ENCODE assay signal across 8 mouse cellular contexts in the genomic region with DNA sequence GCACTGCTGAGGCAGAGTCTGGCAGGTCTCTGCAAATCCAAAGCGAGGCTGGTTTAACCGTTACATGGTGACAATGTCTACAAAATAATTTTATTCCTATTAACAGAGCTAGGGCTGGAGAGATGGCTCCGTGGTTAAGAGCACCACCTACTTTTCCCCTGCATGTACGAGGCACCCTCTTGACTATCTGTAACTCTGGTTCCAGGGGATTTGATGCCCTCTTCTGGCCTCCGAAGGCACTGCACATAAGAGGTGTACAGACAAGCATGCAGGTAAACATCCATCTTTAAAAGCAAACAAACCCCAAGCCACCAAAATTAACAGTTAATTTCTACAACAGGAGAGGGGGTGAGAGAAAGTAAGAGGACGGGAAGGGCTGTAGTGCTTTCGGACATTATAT. TPM values are rescaled to one million over a fixed set of nuclear protein-coding genes. Genes with fewer than 3 reads are reported as not detected.
DNase-seq lines count a peak whose midpoint lies in the region; ATAC-seq and TF ChIP-seq lines count a peak whose summit lies in the region.

No protein-coding gene starts in this region.

- peak; percentile 15 for DNase-seq in gastrocnemius, postnatal 10 days
- DNase-seq in gastrocnemius, adult 18-20 months (ENCODE audit: low spot score): no peak
- DNase-seq in embryonic facial prominence, embryonic 11.5 days (ENCODE audit: low spot score): peak; percentile 15
- DNase-seq in testis, postnatal 14 days (ENCODE audit: low spot score): peak; percentile 33
- no peak for DNase-seq in frontal cortex, postnatal 25 days (ENCODE audit: low spot score in 2 of 2)

- H3K4me3 ChIP-seq in ES-Bruce4 (ENCODE audit: low read depth, low read length): peak overlapping the region; percentile 99
- H3K4me3 ChIP-seq in embryonic facial prominence, embryonic 11.5 days (ENCODE audit: low read depth, low read length): peak overlapping the region; percentile 77
- peak overlapping the region; percentile 94; the same call in 1 of the 2 replicates for H3K4me3 ChIP-seq in intestine, postnatal 0 days (ENCODE audit: low read depth, low read length)

- no peaks in the 10 kb centered on the region for H3K27me3 ChIP-seq in ES-Bruce4 (ENCODE audit: control insufficient read depth, insufficient read depth, low read length, poor library complexity, severe bottlenecking)
- H3K27me3 ChIP-seq in embryonic facial prominence, embryonic 11.5 days (ENCODE audit: control insufficient read depth, insufficient read depth, low read length): no peaks in the 10 kb centered on the region
- no peaks in the 10 kb centered on the region for H3K27me3 ChIP-seq in intestine, postnatal 0 days (replicated peaks; ENCODE audit: control insufficient read depth, insufficient read depth, low read length)

- peaks cover 10% of the 10 kb centered on the region for H3K36me3 ChIP-seq in ES-Bruce4 (ENCODE audit: control insufficient read depth, insufficient read depth, low read length, poor library complexity, severe bottlenecking)
- no peaks in the 10 kb centered on the region for H3K36me3 ChIP-seq in embryonic facial prominence, embryonic 11.5 days (replicated peaks; ENCODE audit: control insufficient read depth, insufficient read depth, low read depth, low read length)
- H3K36me3 ChIP-seq in intestine, postnatal 0 days (ENCODE audit: control insufficient read depth, insufficient read depth): no peaks in the 10 kb centered on the region

- no peaks in the 10 kb centered on the region for H3K9me3 ChIP-seq in ES-Bruce4 (replicated peaks; ENCODE audit: control insufficient read depth, insufficient read depth, low read length, poor library complexity, severe bottlenecking)
- H3K9me3 ChIP-seq in embryonic facial prominence, embryonic 11.5 days (replicated peaks; ENCODE audit: control insufficient read depth, low read length): no peaks in the 10 kb centered on the region
- H3K9me3 ChIP-seq in intestine, postnatal 0 days (ENCODE audit: control insufficient read depth): no peaks in the 10 kb centered on the region

- no peak for ATAC-seq in embryonic facial prominence, embryonic 11.5 days (replicated peaks; ENCODE audit: insufficient number of reproducible peaks, low FRiP score, low TSS enrichment, low read depth)
- ATAC-seq in intestine, postnatal 0 days: no peak
- peak; percentile 23; the same call in 1 of the 2 replicates for ATAC-seq in megakaryocyte progenitor cell, adult 5-6 weeks (replicated peaks; ENCODE audit: poor library complexity)

- no peaks in the 10 kb centered on the region for H3K4me1 ChIP-seq in ES-Bruce4 (ENCODE audit: control insufficient read depth, insufficient read depth, low read length)
- peaks cover 5% of the 10 kb centered on the region; the same call in 1 of the 2 replicates for H3K4me1 ChIP-seq in embryonic facial prominence, embryonic 11.5 days (ENCODE audit: control insufficient read depth, insufficient read depth, low read length)
- no peaks in the 10 kb centered on the region for H3K4me1 ChIP-seq in intestine, postnatal 0 days (replicated peaks; ENCODE audit: control insufficient read depth, insufficient read depth, low read length)

- peak overlapping the region; percentile 64 for H3K4me2 ChIP-seq in embryonic facial prominence, embryonic 11.5 days (ENCODE audit: low read depth, low read length)
- H3K4me2 ChIP-seq in intestine, postnatal 0 days (replicated peaks; ENCODE audit: low read depth): peak overlapping the region; percentile 91

- WGBS in embryonic facial prominence, embryonic 11.5 days: 87% methylated on average over 7 of the region's 7 CpGs
- WGBS in intestine, postnatal 0 days: 71% methylated on average over 7 of the region's 7 CpGs

- no peak overlapping the region for H3K27ac ChIP-seq in ES-Bruce4 (ENCODE audit: insufficient read depth, low read length)
- no peak overlapping the region for H3K27ac ChIP-seq in embryonic facial prominence, embryonic 11.5 days (replicated peaks; ENCODE audit: low read depth, low read length)
- no peak overlapping the region for H3K27ac ChIP-seq in intestine, postnatal 0 days (ENCODE audit: low read depth, low read length)

- TF ChIP-seq EP300 in ES-Bruce4 (IDR thresholded peaks at IDR 0.05; ENCODE audit: insufficient read depth, low read depth, low read length): no peak

- TF ChIP-seq POLR2A in ES-Bruce4 (IDR thresholded peaks at IDR 0.05; ENCODE audit: insufficient read depth, low read length): no peak

- peak; percentile 27 for TF ChIP-seq CTCF in ES-Bruce4 (IDR thresholded peaks at IDR 0.05; ENCODE audit: low read depth, low read length)
- TF ChIP-seq CTCF in intestine, postnatal 0 days (IDR thresholded peaks at IDR 0.05; ENCODE audit: low read depth): peak; percentile 65

- no peak overlapping the region; the same call in 1 of the 2 replicates for H3K9ac ChIP-seq in ES-Bruce4 (ENCODE audit: low read depth, poor library complexity, severe bottlenecking)
- no peak overlapping the region for H3K9ac ChIP-seq in embryonic facial prominence, embryonic 11.5 days (replicated peaks; ENCODE audit: low read length)
- no peak overlapping the region for H3K9ac ChIP-seq in intestine, postnatal 0 days (ENCODE audit: low read depth, low read length)

RNA-seq across cellular contexts. Expression of a gene that starts 1.3 kb away (rescaled TPM):
- total RNA-seq in gastrocnemius, postnatal 10 days (2021): not detected
- total RNA-seq in gastrocnemius, adult 18-20 months (2021): not detected
- polyA plus RNA-seq in ES-Bruce4 (2011; ENCODE audit: insufficient read depth, insufficient read length, low read depth, missing spikeins): not detected in 2 replicates
- polyA plus RNA-seq in embryonic facial prominence, embryonic 11.5 days (2014; fragmentation: Nextera tagmentation; extraction: Ambion mirVana): not detected in 2 replicates
- polyA plus RNA-seq in intestine, postnatal 0 days (2015; fragmentation: Nextera tagmentation; extraction: Ambion mirVana): not detected in 2 replicates
- not detected in 2 replicates for total RNA-seq in megakaryocyte progenitor cell, adult 5-6 weeks (2015)
- total RNA-seq in megakaryocyte progenitor cell, adult 5-6 weeks (2017): not detected in 2 replicates

RNA-seq across cellular contexts. Expression of a gene that starts 1.3 kb away (rescaled TPM):
- 1 to 10 TPM; 6.7 to 7.4 TPM for total RNA-seq in gastrocnemius, postnatal 10 days (2021)
- 1 to 10 TPM; 8.2 to 9.7 TPM for total RNA-seq in gastrocnemius, adult 18-20 months (2021)
- 23.6 and 26.6 TPM in 2 replicates for polyA plus RNA-seq in ES-Bruce4 (2011; ENCODE audit: insufficient read depth, insufficient read length, low read depth, missing spikeins)
- 34.7 and 38.3 TPM in 2 replicates for polyA plus RNA-seq in embryonic facial prominence, embryonic 11.5 days (2014; fragmentation: Nextera tagmentation; extraction: Ambion mirVana)
- 16.5 and 17.0 TPM in 2 replicates for polyA plus RNA-seq in intestine, postnatal 0 days (2015; fragmentation: Nextera tagmentation; extraction: Ambion mirVana)
- 19.6 and 19.7 TPM in 2 replicates for total RNA-seq in megakaryocyte progenitor cell, adult 5-6 weeks (2015)
- 17.5 and 18.0 TPM in 2 replicates for total RNA-seq in megakaryocyte progenitor cell, adult 5-6 weeks (2017)

RNA-seq across cellular contexts. Expression of a gene that starts 1.5 kb away (rescaled TPM):
- total RNA-seq in gastrocnemius, postnatal 10 days (2021): 10 to 100 TPM; 15.2 to 17.7 TPM
- total RNA-seq in gastrocnemius, adult 18-20 months (2021): 10 to 100 TPM; 14.5 to 14.8 TPM
- polyA plus RNA-seq in ES-Bruce4 (2011; ENCODE audit: insufficient read depth, insufficient read length, low read depth, missing spikeins): 93.1 and 97.5 TPM in 2 replicates
- polyA plus RNA-seq in embryonic facial prominence, embryonic 11.5 days (2014; fragmentation: Nextera tagmentation; extraction: Ambion mirVana): 61.7 and 68.1 TPM in 2 replicates
- 16.3 and 16.5 TPM in 2 replicates for polyA plus RNA-seq in intestine, postnatal 0 days (2015; fragmentation: Nextera tagmentation; extraction: Ambion mirVana)
- total RNA-seq in megakaryocyte progenitor cell, adult 5-6 weeks (2015): 29.3 and 32.4 TPM in 2 replicates
- 47.7 and 55.2 TPM in 2 replicates for total RNA-seq in megakaryocyte progenitor cell, adult 5-6 weeks (2017)

RNA-seq across cellular contexts. Expression of a gene that starts 2.2 kb away (rescaled TPM):
- 1 to 10 TPM; 3.4 to 3.5 TPM for total RNA-seq in gastrocnemius, postnatal 10 days (2021)
- total RNA-seq in gastrocnemius, adult 18-20 months (2021): 1 to 10 TPM; 2.9 to 3.1 TPM
- polyA plus RNA-seq in ES-Bruce4 (2011; ENCODE audit: insufficient read depth, insufficient read length, low read depth, missing spikeins): 13.5 and 14.2 TPM in 2 replicates
- polyA plus RNA-seq in embryonic facial prominence, embryonic 11.5 days (2014; fragmentation: Nextera tagmentation; extraction: Ambion mirVana): 30.2 and 31.4 TPM in 2 replicates
- 13.1 TPM in 2 replicates for polyA plus RNA-seq in intestine, postnatal 0 days (2015; fragmentation: Nextera tagmentation; extraction: Ambion mirVana)
- total RNA-seq in megakaryocyte progenitor cell, adult 5-6 weeks (2015): 11.3 and 16.7 TPM in 2 replicates
- total RNA-seq in megakaryocyte progenitor cell, adult 5-6 weeks (2017): 10.2 and 11.4 TPM in 2 replicates

RNA-seq across cellular contexts. Expression of a gene that starts 12.7 kb away (rescaled TPM):
- 1 to 10 TPM; 2.3 to 2.7 TPM for total RNA-seq in gastrocnemius, postnatal 10 days (2021)
- 1 to 10 TPM; 1.9 to 5.1 TPM for total RNA-seq in gastrocnemius, adult 18-20 months (2021)
- 6.3 TPM in 2 replicates for polyA plus RNA-seq in ES-Bruce4 (2011; ENCODE audit: insufficient read depth, insufficient read length, low read depth, missing spikeins)
- polyA plus RNA-seq in embryonic facial prominence, embryonic 11.5 days (2014; fragmentation: Nextera tagmentation; extraction: Ambion mirVana): 10.1 and 10.9 TPM in 2 replicates
- polyA plus RNA-seq in intestine, postnatal 0 days (2015; fragmentation: Nextera tagmentation; extraction: Ambion mirVana): 22.7 and 23.6 TPM in 2 replicates
- 8.0 and 10.6 TPM in 2 replicates for total RNA-seq in megakaryocyte progenitor cell, adult 5-6 weeks (2015)
- 8.3 and 8.8 TPM in 2 replicates for total RNA-seq in megakaryocyte progenitor cell, adult 5-6 weeks (2017)

Comparison
In these comparisons a context has a peak if more than half of its experiments do, and no peak if none do; other contexts are left out.
1. DNase-seq: peak in gastrocnemius, postnatal 10 days (single experiment), embryonic facial prominence, embryonic 11.5 days (single experiment) and testis, postnatal 14 days (single experiment); none in gastrocnemius, adult 18-20 months (single experiment) and frontal cortex, postnatal 25 days (0 of 2).
2. Peak in every context shown above with its lines, with median percentiles within 50 percentile points of each other: H3K4me3 ChIP-seq.